Mouse (Mus musculus): ENCODE results near the gene Abhd14a.

Gene Abhd14a

GRCm38 (mm10) chr9:106409096-106409495 is 38.4 kb downstream of the Abhd14a start:
- no peak for DNase-seq

- peak; percentile 69 for DNase-seq
Observed at GRCm38 (mm10) chr9:106406443-106407078, 40.9 kb downstream of the Abhd14a start.

GRCm38 (mm10) chr9:106405275-106405674 is 42.2 kb downstream of the Abhd14a start:
- peak; percentile 74 for DNase-seq

GRCm38 (mm10) chr9:106402607-106403375 is 44.7 kb downstream of the Abhd14a start:
- DNase-seq: no peak

GRCm38 (mm10) chr9:106402149-106402548 is 45.3 kb downstream of the Abhd14a start:
- no peak for DNase-seq

- DNase-seq: no peak
Observed at GRCm38 (mm10) chr9:106399808-106400207, 47.7 kb downstream of the Abhd14a start.

DNA sequence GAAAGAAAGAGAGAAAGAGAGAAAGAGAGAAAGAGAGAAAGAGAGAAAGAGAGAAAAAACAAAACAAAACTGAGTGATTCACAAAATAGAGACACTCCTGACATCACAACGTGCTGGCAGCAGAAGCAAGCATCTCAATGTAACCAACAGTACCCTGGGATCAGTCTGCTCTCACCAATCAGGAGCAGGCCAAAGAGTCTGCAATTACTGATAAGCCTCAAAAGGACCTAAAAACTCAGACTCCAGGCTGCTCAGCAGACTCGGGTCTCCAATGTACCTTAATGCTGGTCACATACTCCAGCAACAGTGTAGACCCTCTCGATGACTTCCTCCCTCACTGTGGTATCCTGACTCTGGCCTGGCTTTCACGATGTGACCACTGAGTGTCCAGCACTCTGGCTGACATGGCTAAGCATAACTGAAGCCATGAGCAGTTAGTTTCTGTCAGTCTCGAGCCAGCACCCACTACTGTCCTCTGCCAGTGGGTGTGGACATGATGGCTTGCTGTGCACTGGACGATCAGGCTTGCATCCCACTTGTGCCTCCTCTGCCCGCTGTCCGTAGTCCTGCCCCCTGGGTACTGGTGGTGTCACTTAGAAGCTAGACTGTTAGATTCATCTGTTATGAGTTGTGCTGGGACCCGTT is 48.7 kb downstream of the Abhd14a start:
- DNase-seq: no peak

DNA sequence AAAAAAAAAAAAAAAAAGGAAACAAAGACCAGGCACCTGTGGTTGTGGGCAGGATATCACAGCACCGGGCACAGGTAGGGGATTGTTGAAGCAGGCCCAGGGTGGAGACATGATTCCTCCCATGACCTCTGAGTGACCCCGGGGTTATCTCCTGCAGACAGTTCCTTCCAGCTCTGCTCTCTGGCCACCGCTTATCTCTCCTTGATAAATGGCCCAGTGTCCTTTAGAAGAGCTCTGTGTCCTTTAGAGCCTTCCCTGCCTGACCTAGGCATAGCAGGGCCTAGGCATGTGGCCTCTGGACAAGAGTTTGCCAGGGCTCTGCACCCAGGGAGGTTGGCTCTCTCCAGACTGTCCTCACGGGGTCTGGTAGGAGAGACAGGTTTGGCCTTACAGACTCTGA is 49.7 kb downstream of the Abhd14a start:
- DNase-seq: peak; percentile 26

- peak; percentile 38 for DNase-seq
Observed at GRCm38 (mm10) chr9:106394649-106395602, 52.6 kb downstream of the Abhd14a start.

GRCm38 (mm10) chr9:106393548-106393947 is 53.9 kb downstream of the Abhd14a start:
- DNase-seq: no peak

GRCm38 (mm10) chr9:106392828-106393527 is 54.5 kb downstream of the Abhd14a start:
- DNase-seq: no peak

Data from lung, postnatal 36 days (tissue).